Mouse (Mus musculus): ENCODE data around the gene Cklf.
"Not testable (repeated sequence)": the region's sequence is repeated elsewhere in the genome, so short reads cannot be mapped to it uniquely, and the experiment has no call there.

DNA sequence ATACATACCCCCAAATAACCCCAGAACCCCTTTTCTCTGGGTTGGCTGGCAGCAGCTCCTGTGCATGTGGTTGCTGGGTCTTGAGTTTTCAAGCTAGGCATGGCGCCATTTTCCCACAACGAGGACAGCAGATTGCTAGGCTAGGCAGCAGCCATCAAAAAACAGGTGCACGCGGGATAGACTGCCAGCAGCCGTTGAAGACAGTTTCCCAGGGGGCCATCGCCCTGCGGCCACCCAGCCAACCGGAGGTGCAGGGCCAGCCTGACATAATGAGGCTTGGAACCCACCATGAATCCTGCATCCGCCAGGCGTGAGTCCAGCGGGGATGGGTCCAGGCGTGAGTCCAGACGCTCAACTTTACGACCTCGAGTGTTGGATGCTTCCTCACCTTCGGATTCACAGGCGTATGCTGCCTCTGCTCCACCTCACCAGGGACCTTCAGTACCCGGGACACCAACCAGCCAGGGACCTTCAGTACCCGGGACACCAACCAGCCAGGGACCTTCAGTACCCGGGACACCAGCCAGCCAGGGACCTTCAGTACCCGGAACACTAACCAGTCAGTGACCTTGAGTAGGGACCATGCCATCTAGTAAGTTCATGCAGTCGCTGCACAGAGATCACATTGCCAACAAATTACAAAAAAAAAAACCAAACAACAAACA lies 13.7 kb downstream of the Cklf start:
- not testable (repeated sequence) for TF ChIP-seq CTCF, EP300 (IDR thresholded peaks at IDR 0.05; ENCODE audit: low read depth)

All from heart, postnatal 0 days (tissue).